Mouse (Mus musculus) kidney, postnatal 4 days (tissue): ENCODE measurements around the gene Ttc9c.
"Not testable (repeated sequence)": the region's sequence is repeated elsewhere in the genome, so short reads cannot be mapped to it uniquely, and the experiment has no call there.

ENCODE experiments used
- DNase-seq, 2 experiments: peaks; one replicate each; pipeline ENCODE4 v3.0.0; 2021; ENCODE audit warnings: mixed read lengths in 2 of 2

Gene Ttc9c

DNA sequence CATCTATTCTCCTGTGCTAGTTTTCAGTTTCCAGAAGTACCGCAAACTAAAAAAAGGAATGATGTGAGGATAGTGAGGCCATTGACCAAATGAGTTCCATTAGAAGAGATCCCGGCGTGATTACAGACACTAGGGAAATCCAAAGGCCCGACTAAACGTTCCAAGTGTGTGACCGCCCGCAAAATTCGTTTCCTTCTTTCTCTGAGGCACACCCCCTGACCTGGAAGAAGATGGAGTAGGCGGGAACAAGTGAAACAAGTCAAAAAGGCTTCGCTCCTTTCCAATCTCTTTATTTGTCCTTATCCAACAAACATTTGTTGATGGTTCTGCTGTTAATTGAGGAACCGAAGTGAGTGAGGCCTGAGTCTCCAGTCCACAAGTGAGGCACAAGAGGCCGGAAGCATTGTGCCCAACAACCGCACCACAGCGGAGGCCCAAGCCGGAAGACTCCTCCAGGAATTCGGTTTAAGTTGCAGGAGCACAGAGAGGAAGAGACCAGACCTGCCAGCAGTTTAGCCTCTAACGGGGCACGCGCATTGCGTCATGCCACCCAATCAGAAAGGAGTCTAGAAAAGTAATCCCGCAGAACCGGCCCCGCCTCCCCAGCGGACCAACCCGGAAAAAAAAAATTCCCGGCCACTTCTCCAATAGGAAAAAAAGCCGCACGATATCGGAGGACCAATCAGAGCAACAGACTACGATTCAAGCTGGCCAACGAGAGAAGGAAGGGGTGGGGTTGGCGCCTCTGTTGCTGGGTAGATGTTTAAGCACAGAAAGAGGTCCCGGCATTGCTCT, at the start of gene Ttc9c:
Ttc9c (minus strand) TSS at position 533 of the 795 bp plus-strand sequence.
- peak; percentile 96 to 98 for DNase-seq

DNA sequence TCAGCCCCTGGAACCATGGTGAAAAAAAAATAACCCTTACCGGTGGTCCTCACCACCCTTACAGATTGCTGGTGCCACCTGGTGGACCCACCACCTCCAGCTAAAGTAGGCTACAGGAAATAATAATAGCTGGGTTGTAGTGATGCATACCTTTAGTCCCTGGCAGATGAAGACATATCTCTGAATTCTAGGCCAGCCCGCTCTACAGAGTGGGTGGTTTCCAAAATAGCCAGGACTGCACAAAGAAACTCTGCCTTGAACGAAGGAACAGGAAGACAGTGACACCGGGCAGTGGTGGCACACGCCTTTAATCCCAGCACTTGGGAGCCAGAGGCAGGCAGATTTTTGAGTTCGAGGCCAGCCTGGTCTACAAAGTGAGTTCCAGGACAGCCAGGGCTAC, 45.1 kb upstream of the Ttc9c start:
- no peak for DNase-seq

DNA sequence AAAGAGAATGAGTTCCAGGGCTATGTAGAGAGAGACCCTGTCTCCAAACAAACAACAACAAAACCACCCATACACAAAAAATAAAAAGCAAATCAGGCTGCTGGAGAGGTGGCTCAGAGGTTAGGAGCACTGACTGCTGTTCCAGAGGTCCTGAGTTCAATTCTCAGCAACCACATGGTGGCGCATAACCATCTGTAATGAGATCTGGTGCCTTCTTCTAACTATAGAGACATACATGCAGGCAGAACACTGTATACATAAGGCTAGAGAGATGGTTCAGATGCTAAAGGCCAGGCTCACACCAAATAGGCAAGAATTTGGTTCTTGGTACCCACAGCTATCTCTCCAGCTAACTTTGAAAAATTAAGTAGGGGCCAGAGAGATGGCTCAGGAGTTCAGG, 39.9 kb upstream of the Ttc9c start:
- DNase-seq, result peak in 1 of 2 experiments; percentile 45

DNA sequence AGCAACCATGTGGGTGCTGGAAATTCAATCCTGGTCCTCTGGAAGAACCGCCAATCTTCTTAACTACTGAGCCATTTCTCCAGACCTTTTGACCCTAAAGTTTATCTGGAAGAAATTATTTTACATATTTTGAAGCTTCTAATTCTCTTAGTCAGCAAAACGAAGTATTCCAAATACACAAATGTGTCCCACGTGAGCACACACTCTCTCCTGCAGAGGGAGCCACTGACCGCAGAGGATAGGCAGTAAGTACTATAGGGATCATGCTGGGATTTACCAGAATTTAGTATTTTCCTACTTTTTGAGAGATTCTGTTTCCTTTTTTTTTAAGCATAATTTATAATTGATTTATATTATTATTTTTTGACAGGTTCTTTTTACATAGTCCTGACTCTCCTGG, 38.6 kb upstream of the Ttc9c start:
- DNase-seq, result peak; percentile 73 to 81

DNA sequence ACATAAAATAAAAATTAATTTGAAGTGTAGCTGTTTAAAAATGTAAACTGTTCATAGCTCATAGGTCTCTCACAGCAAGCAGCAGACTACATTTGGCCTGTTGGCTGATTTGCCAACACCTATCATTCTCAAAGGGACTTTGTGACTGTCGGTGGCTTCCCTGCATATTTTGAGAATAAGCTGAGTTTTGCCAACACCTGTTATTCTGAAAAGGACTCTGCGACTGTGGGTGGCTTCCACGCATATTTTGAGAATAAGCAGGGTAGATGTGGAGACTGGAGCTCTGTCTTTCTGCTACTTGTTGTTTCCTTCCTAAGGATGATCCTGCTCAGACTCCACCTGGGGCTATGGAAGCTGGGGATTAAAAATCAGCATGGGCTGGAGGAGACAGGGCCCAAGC, 34.0 kb upstream of the Ttc9c start:
- DNase-seq, result no peak

DNA sequence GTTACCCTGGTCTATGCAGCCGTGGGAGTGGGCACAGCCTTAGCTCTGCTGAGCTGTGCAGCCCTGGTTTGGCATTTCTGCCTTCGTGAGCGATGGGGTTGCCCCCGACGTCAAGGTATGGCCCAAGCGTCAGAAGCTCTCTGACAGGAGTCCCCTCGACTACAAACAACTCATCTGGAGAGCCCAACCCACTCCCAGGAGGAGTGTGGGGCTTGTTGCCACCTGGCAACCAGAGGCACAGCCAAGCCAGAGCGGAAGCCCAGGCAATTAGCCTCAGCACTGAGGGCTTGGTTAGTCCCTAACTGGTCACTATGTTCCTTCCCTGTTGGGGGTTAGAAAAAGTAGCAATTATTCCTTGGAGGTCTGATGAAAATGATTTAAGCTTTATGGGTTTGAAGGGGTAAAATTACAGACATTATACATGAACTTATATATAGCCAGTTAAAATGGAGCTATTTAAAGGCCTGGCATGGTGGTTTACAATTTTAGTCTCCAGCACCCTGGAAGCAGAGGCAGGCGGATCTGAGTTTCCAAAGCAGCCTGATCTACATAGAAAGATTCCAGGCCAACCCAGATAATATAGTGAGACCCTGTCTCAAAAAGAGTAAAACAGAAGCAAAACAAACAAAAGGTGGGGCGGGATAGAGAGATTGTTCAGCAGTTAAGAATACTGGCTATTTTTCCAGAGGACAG, 33.2 kb upstream of the Ttc9c start:
- DNase-seq, result no peak

DNA sequence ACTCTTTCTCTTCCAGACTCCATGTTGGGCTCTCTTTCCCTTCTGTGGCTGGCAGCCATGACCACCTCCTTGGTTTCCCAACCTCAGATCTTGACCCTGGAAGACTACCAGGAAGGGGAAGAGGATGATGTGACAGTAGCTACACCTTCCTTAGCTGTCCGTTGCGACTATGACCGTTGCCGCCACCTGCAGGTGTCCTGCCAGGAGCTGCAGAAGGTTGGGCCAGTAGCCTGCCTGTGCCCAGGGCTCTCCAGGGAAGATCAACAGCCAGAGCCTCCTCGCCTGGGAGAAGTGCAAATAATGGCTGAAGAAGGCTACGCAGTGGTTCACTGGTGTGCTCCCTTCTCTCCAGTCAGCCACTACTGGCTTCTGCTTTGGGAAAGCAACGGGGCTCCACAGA, 32.5 kb upstream of the Ttc9c start:
- no peak for DNase-seq

DNA sequence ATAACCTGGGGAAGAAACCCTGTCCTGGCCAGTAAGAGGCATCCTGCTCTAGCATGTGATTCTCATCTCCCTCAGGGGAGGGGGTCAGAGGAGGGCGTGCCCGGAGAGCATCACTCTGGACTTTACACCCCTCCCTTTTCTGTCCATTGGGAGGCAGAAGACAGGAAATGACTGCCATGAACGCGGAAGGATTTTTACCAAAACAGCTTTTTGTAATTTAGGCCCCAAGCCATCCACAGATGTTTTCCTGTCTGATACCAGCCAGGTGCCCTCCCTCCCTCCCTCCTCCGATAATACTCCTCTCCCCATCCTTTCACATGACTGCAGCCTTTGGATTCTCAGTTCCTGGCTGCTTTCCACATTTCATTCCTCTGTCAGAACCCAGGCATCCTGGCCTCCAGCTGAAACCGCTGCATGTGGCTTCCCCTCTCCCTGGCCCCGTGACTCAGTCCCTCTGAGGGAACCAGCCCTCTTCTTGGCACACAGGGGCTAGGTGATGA, 31.3 kb upstream of the Ttc9c start, which contains the start of gene Lrrn4cl:
Lrrn4cl (plus strand) TSS at position 367 of the 500 bp plus-strand sequence.
- DNase-seq, result peak; percentile 45 to 75

DNA sequence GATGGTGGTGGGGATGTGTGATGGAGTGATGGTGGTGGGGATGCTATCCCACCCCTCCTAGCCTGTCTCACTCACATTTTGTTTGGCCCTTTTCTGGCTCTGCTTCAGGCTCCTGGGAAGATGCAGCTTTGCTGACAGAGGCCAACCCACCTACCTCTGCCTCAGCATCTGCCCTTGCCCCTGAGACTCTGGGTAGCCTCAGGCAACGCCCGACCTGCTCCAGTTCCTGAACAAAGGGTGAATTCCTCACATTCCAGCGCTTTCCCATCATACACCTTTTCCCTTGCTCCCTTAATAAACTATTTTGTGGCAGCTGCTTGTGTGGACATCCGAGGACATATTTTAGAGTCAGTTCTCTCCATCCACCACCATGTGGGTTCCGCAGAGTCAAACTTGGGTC, 29.2 kb upstream of the Ttc9c start:
- DNase-seq, result no peak

DNA sequence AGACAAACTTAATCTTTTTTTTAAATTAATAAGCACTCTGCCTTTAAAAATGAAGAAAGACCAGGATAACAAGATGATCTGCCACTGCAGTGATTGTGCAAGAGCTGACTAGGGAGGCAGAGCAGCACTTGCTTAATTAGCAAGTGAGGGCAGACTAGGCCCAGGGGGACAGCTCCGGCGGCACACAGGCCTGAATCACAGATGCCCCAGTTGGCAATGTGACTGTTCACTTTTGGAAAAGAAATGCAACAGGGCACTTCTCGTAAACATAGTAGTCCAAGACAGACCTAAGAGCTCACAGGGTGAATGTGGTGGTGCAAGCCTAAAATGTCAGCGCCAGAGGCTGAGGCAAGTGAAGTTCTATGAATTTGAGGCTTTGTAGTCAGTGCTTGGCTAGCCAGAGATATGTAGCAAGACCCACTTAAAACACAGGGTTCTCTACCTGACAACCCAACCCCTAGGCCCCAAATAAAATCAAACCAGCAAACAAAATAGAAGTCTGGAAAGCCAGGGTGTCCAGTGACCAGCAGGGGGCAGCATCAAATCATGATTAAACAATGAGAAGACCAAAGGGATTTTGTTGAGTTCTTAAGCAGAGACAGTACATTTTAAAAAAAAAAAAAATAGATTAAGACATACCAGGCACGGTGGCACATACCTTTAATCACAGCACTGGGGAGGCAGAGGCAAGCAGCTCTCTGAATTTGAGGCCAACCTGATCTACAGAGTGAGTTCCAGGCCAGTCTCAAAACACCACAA, 25.4 kb upstream of the Ttc9c start:
- peak; percentile 89 to 90 for DNase-seq

DNA sequence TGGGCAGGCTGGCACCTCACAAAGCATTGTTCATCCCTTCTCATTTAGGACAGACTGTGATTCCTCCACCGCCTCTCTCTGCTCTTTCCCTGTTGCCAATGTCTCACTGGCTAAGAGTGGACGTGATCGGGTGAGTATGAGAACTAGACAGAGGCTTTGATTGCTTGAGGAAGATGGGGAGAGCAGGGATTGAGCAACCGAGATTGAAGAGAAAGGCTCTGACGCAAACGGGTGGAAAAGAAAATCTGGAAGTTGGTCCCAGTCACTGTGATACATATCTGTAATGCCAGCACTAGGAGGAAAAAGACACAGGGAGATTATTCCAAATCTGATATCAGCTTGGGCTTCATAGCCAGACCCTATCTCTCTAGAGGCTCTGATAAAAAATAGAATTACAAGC, 23.8 kb upstream of the Ttc9c start:
- DNase-seq, result no peak

DNA sequence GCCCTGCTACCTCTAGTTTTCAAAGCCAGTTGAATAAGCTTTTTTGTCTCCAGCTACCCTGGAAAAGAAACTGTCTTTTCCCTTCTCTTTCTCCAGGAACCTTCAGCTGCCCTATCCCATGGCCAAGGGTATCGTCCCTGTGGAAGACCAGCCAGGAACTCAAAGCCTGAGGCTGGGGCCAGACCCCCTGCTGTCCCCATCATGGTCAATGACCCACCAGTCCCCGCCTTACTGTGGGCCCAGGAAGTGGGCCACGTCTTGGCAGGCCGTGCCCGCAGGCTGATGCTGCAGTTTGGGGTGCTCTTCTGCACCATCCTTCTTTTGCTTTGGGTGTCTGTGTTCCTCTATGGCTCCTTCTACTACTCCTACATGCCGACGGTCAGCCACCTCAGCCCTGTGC, 21.9 kb upstream of the Ttc9c start:
- DNase-seq, result no peak

DNA sequence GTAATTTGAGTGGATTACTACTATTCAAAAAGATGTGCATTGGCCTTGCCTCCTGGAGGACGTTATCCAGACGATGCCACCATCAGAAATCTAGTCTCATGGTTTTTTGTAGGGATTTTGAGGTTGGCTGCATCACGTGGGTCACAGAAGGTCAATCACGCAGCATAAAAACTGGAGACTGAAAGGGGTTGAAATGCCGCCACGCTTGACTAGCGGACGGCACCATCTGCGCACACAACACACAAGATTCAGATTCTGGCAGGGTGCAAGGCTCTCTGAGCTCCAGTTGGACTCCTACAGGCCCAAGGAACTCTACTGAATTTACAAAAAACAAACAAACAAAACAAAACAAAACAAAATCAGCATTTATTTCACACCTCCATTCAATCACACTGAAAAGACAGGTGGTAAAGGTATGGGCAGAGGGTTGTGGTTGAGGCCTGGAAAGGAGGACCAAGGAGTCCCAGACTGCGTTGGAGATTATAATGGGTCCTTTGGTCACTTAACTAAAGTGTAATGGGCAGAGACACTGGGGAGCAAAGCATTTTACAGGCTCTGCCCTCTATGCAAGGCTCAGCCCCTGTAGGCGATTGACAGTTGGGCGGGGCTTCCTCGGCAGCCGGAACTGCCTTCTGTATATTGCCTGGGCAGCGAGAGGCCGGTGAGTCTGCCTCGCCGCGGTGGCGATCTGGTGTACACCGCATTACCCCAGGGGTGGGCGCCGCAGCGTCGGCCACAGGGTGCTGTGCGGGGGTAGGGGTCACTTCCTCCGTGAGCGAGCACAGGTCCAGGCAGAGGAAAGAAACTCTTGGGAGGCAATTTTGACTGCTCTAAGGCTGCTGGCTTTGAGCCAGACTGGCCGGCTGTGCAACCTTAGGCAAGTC, 21.0 kb upstream of the Ttc9c start:
- DNase-seq, result peak; percentile 84 to 90

DNA sequence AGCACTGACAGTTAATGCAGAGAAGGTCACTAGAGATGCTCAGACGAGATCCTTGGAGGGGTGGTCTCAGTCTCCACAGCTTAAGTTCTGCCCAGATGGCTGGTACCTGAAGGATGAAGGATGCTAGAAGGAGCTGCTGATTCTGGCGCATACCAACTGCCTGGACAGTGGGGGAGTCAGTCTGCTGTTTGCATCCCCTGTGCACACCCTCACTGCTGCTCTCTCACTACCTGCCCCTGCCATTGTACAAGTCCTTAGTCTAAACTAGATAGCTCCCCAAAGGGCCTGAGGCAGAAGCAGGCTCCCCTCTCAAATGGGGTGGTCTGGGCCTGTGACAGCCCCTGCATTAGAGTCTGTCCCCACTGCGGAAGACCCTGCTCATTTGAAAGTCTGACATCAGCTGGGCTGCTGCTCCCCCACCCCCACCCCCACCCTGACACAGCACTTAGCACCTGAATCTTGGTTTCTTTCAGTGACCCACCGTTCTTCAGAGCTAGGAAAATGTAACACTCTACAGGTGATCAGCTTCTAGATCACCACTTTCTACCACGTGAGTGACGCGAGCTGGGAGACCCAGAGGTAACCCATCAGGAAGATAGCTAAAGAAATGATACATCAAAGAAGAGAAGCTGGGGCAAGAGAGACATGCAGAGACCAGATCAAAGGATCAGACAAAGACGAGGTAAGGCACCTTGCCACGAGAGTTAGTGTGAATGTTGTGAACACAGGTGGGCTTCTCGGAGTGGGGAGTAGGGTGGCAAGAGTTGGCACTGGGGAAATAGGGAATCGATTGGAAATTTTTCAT, 20.2 kb upstream of the Ttc9c start, which contains the start of gene Gng3:
Gng3 (minus strand) TSS at position 92 of the 805 bp plus-strand sequence.
- peak in 1 of 2 experiments; percentile 46 for DNase-seq

DNA sequence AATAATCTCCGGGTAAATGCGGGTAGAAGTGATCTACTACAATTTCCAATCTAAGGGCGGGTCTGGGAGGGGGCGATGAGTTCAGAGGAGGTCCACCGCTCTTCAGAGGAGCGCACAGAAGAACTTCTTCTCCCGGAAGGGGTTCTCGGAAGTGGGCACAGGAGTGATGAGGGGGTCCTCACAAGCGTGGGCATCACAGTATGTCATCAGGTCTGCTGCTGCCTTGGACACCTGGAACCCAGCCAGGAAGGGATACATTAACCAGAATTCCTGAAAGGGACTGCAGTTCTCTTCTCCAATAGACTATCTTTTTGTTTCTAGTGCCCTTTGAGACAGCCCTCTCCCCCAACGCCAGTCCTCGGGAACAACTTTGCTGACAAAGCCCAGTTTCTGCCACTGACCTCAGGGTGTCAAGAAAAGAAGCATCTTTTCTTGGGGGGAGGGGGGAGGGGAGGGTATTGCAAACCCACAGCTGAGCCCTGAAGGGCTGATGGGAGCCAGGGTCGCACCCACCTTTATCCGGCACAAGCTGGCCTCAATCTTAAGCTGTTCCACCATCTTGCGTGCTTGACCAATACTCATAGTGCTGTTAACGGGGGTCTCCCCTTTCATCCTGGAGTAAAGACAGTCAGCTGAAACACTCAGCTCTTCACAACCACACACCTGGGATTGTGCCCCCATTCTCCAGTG, 19.1 kb upstream of the Ttc9c start:
- peak; percentile 60 to 72 for DNase-seq

DNA sequence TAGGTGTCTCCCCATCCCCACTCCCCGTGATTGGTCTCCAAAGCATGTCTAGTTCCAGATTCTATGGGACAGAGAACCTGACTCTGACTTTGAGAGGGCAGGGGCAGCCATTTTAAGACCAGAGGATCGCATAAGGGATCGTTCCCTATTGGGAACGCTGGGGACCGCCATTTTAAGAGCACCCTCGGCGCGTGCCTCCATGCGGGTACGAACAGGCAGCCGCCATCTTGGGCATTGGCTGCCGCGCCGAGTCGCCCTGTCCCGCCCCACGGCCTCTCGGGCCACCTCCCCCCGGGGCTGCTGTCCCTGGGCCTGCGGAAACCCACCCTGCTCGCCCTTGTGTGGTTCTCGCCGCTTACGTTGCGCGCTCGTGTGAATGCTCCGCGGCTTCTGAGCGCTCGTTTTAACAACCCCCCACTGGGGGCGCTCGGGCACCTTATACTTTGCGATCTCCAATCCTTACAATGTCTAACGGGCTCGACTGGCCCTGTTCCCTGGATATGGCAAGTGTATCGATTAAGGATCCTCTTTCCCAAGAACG, 18.2 kb upstream of the Ttc9c start, which contains the start of gene Bscl2:
Bscl2 (plus strand) TSS at position 217 of the 541 bp plus-strand sequence.
- peak; percentile 90 to 93 for DNase-seq

DNA sequence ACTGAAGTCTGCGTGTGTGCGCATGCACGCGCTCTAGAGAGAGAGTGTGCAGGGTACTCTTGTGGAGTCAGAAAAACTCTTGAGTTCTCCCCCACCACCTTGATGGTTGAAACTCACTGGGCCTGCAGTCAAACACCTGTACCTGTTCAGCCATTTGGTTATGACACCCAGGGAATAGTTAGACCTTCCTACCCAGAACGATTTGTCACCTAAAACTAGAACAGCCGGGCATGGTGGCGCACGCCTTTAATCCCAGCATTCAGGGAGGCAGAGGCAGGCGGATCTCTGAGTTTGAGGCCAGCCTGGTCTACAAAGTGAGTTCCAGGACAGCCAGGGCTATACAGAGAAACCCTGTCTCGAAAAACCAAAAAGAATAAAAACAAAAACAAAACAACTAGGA, 17.2 kb upstream of the Ttc9c start:
- not testable (repeated sequence) for DNase-seq

DNA sequence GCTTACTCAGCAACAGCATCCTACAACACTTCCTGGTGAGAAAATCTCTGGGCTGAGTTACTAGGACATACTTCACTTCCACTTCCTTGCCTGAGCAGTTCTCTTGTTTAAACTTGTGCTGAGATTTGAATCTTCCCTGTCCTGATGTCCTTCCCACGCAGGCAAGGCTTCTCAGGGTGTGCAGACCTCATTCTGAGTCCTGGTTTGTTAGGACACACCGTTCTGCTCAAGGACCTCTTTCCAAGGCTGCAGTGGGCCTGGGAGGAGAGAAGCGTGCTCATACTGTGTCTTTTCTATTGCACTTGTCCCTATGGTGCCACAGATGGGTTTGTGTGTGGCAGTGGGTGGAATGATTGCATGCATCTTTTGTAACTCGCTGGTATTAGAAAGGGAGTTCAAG, 13.8 kb upstream of the Ttc9c start:
- DNase-seq, result no peak

DNA sequence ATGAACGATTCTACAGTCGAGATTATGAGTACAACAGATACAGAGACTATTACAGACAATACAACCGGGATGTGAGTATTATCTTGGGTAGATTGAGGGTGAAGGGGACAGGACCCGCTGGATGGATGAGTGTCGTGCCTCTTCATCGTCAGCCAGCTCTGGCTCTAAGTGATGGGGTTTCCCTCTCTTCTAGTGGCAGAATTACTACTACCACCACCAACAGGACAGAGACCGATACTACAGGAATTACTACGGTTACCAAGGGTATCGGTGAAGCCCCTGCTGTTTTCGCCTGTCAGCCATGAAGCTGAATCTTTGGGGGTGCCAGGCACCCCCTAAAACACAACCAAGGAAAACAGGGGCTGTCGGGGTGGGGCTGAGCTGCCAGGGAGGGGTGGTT, 12.1 kb upstream of the Ttc9c start:
- no peak for DNase-seq

DNA sequence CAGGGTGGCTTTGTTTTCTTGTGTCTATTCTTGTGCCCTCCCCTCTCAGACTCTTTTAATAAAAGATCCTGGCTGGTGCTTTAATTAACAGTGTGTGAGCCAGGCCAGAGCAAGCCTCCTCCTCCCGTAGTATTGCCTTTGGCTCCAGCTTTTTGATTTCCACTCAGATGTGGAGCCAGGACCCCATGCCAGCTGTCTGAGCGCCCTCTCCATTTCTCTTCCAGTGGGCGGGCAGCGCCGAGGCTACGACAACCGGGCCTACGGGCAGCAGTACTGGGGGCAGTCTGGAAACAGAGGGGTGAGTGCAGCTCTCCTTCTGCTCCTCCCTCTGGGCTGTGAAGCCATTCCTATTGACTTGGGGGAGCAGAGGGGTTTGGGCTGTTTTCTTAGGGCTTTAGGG, 11.5 kb upstream of the Ttc9c start:
- DNase-seq, result no peak
